Comparison of ENCODE assay signal across 31 mouse cellular contexts in genomic region chr3:126826172-126826571, GRCm38 (mm10).
A peak's percentile ranks its signal among the peaks of the same experiment; 100 is the strongest.
DNase-seq lines count a peak whose midpoint lies in the region; ATAC-seq lines count a peak whose summit lies in the region.
"Had no signal": no experiment of that assay in that cellular context is flagged by ENCODE, and none has a peak within 500 bp of the region (broad histone marks: within the 10 kb centered on the region; RNA-seq: fewer than 3 reads in every experiment).

No protein-coding gene starts in this region.

- H3K4me3 ChIP-seq in neural tube, embryonic 13.5 days: no peak overlapping the region
- H3K4me3 ChIP-seq in liver, embryonic 12.5 days: no peak overlapping the region
- H3K4me3 ChIP-seq: embryonic facial prominence, embryonic 13.5 days; forebrain, embryonic 10.5 days; forebrain, embryonic 15.5 days; heart, embryonic 10.5 days; heart, embryonic 15.5 days; hindbrain, embryonic 12.5 days; kidney, embryonic 15.5 days; liver, embryonic 13.5 days; megakaryocyte, embryonic 14.5 days; midbrain, embryonic 12.5 days; myocyte had no signal

- peak; percentile 81 for ATAC-seq in neural tube, embryonic 13.5 days (ENCODE audit: low read depth)
- ATAC-seq in liver, embryonic 12.5 days: no peak
- ATAC-seq: forebrain, embryonic 15.5 days; lung, postnatal 0 days had no signal

- 30% methylated on average over 2 of the region's 2 CpGs for WGBS in neural tube, embryonic 13.5 days
- WGBS in liver, embryonic 12.5 days (ENCODE audit: insufficient replicate concordance): 63% methylated on average over 2 of the region's 2 CpGs

- no peaks in the 10 kb centered on the region for H3K36me3 ChIP-seq in neural tube, embryonic 13.5 days
- H3K36me3 ChIP-seq in liver, embryonic 12.5 days: no peaks in the 10 kb centered on the region
- H3K36me3 ChIP-seq: embryonic facial prominence, embryonic 13.5 days; forebrain, embryonic 10.5 days; forebrain, embryonic 15.5 days; heart, embryonic 10.5 days; heart, embryonic 15.5 days; hindbrain, embryonic 12.5 days; kidney, embryonic 15.5 days; liver, embryonic 13.5 days; midbrain, embryonic 12.5 days had no signal

- H3K4me2 ChIP-seq in neural tube, embryonic 13.5 days: no peak overlapping the region
- no peak overlapping the region for H3K4me2 ChIP-seq in liver, embryonic 12.5 days
- H3K4me2 ChIP-seq: embryonic facial prominence, embryonic 13.5 days; forebrain, embryonic 15.5 days; heart, embryonic 15.5 days; hindbrain, embryonic 12.5 days; kidney, embryonic 15.5 days; liver, embryonic 13.5 days; midbrain, embryonic 12.5 days had no signal

- no peak overlapping the region for H3K27ac ChIP-seq in neural tube, embryonic 13.5 days (replicated peaks)
- H3K27ac ChIP-seq in liver, embryonic 12.5 days: no peak overlapping the region
- H3K27ac ChIP-seq: embryonic facial prominence, embryonic 13.5 days; forebrain, embryonic 10.5 days; forebrain, embryonic 15.5 days; heart, embryonic 10.5 days; heart, embryonic 15.5 days; hindbrain, embryonic 12.5 days; kidney, embryonic 15.5 days; liver, embryonic 13.5 days; midbrain, embryonic 12.5 days; stomach, postnatal 0 days had no signal

- H3K4me1 ChIP-seq in neural tube, embryonic 13.5 days (replicated peaks): peaks cover 11% of the 10 kb centered on the region
- H3K4me1 ChIP-seq in liver, embryonic 12.5 days: no peaks in the 10 kb centered on the region
- H3K4me1 ChIP-seq: embryonic facial prominence, embryonic 13.5 days; forebrain, embryonic 15.5 days; hindbrain, embryonic 12.5 days; liver, embryonic 13.5 days; megakaryocyte, embryonic 14.5 days; midbrain, embryonic 12.5 days had no signal

- no peak overlapping the region for H3K9ac ChIP-seq in neural tube, embryonic 13.5 days
- H3K9ac ChIP-seq in liver, embryonic 12.5 days: no peak overlapping the region
- H3K9ac ChIP-seq: embryonic facial prominence, embryonic 13.5 days; forebrain, embryonic 15.5 days; heart, embryonic 15.5 days; hindbrain, embryonic 12.5 days; kidney, embryonic 15.5 days; liver, embryonic 13.5 days; midbrain, embryonic 12.5 days had no signal

- no peaks in the 10 kb centered on the region for H3K27me3 ChIP-seq in neural tube, embryonic 13.5 days
- no peaks in the 10 kb centered on the region for H3K27me3 ChIP-seq in liver, embryonic 12.5 days (replicated peaks)
- H3K27me3 ChIP-seq: embryonic facial prominence, embryonic 13.5 days; forebrain, embryonic 15.5 days; heart, embryonic 15.5 days; hindbrain, embryonic 12.5 days; kidney, embryonic 15.5 days; liver, embryonic 13.5 days; megakaryocyte, embryonic 14.5 days; midbrain, embryonic 12.5 days had no signal

- H3K9me3 ChIP-seq in neural tube, embryonic 13.5 days: no peaks in the 10 kb centered on the region
- no peaks in the 10 kb centered on the region for H3K9me3 ChIP-seq in liver, embryonic 12.5 days (replicated peaks)
- H3K9me3 ChIP-seq: embryonic facial prominence, embryonic 13.5 days; forebrain, embryonic 10.5 days; forebrain, embryonic 15.5 days; heart, embryonic 10.5 days; heart, embryonic 15.5 days; hindbrain, embryonic 12.5 days; kidney, embryonic 15.5 days; liver, embryonic 13.5 days; megakaryocyte, embryonic 14.5 days; midbrain, embryonic 12.5 days had no signal

- DNase-seq in kidney, adult 11 months: peak; percentile 11
- DNase-seq in kidney, adult 8-10 months: no peak
- peak; percentile 63 for DNase-seq in forelimb bud, embryonic 11.5 days (ENCODE audit: low read depth, low spot score)
- peak; percentile 47 for DNase-seq in hindlimb bud, embryonic 11.5 days (ENCODE audit: extremely low spot score, low read depth, low spot score)
- no peak for DNase-seq in frontal cortex, postnatal 14 days (ENCODE audit: low spot score in 2 of 2)
- DNase-seq: adrenal gland, postnatal 36 days; B cell, adult 2 months; cerebellum, adult 18-20 months; cerebellum, postnatal 10 days; gastrocnemius, postnatal 10 days; kidney, postnatal 4 days; liver, embryonic 13.5 days; lung, adult 18-20 months; lung, postnatal 4 days; right cerebral cortex, postnatal 4 days; thymus, adult 18-20 months; thymus, postnatal 25 days had no signal

Comparison
In these comparisons a context has a peak if more than half of its experiments do, and no peak if none do; other contexts are left out.
1. DNase-seq: peak in kidney, adult 11 months (single experiment), forelimb bud, embryonic 11.5 days (single experiment) and hindlimb bud, embryonic 11.5 days (single experiment); none in kidney, adult 8-10 months (0 of 2) and frontal cortex, postnatal 14 days (0 of 2).